Mouse (Mus musculus): ENCODE measurements around the gene Gm9611.
"Not testable (repeated sequence)": the region's sequence is repeated elsewhere in the genome, so short reads cannot be mapped to it uniquely, and the experiment has no call there.

The Gm9611 gene

DNA sequence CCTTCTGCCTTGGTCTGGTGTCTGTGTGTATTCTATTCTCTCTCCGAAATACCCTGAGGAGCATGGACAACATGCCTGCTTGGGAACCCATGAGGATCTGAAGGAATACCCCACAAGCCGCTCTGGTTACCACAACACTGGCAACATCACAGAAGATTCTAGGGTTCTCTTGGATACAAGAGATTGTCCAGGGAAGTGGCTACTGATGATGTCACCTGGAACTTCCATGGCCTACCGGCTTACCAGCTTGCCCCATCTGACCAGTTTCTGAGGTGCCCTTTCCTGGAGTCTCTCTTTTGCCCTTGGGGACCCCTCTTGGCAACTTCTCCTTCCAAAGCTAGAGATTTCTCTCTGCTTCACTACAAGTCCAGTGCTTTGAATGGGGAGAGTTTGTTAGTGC lies at the start of gene Gm9611:
Gene Gm9611 (minus strand): TSS at position 101 of the 400 bp plus-strand sequence.
- not testable (repeated sequence) for DNase-seq (ENCODE audit: low read depth)

DNA sequence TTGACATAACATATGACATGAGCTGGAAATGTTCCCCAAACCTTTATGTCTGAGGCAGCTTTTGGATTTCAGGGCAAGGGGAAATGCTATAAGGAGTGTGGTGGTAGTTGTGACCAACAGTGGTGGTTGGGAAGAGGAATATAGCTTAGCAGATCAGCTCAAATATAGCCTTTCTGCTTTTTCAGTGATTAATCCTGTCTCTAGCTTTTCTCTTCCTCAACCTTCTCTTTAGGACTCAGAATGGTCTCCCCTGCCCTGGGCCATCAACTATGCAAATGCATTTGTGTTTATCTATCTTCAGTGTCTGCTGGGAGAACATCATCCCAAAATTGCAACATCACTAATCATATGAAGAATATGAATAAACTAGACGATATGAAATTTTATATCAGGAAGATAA lies 12.8 kb upstream of the Gm9611 start, which contains the start of gene Gm7995:
Gene Gm7995 (plus strand): TSS at position 301 of the 400 bp plus-strand sequence.
- not testable (repeated sequence) for DNase-seq (ENCODE audit: low read depth)

DNA sequence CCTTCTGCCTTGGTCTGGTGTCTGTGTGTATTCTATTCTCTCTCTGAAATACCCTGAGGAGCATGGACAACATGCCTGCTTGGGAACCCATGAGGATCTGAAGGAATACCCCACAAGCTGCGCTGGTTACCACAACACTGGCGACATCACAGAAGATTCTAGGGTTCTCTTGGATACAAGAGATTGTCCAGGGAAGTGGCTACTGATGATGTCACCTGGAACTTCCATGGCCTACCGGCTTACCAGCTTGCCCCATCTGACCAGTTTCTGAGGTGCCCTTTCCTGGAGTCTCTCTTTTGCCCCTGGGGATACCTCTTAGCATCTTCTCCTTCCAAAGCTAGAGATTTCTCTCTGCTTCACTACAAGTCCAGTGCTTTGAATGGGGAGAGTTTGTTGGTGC lies 37.2 kb downstream of the Gm9611 start, which contains the start of gene Gm17026:
Gene Gm17026 (minus strand): TSS at position 101 of the 400 bp plus-strand sequence.
- DNase-seq (ENCODE audit: low read depth), result not testable (repeated sequence)
